In genomic region chr14:40957607-40958006, GRCm38 (mm10) we compare ENCODE assay signal across 8 mouse cellular contexts. TPM values are rescaled to one million over a fixed set of nuclear protein-coding genes. Genes with fewer than 3 reads are reported as not detected.
DNase-seq lines count a peak whose midpoint lies in the region; ATAC-seq and TF ChIP-seq lines count a peak whose summit lies in the region.

No protein-coding gene starts in this region.

- H3K4me2 ChIP-seq in kidney, postnatal 0 days (ENCODE audit: low read length) = no peak overlapping the region
- H3K4me2 ChIP-seq in midbrain, postnatal 0 days (ENCODE audit: low read depth, low read length, poor library complexity, severe bottlenecking) = no peak overlapping the region

- WGBS in kidney, postnatal 0 days = 57% methylated on average over 3 of the region's 3 CpGs
- 43% methylated on average over 3 of the region's 3 CpGs for WGBS in midbrain, postnatal 0 days

- H3K9me3 ChIP-seq in kidney, postnatal 0 days (replicated peaks; ENCODE audit: low read length) = no peaks in the 10 kb centered on the region
- H3K9me3 ChIP-seq in midbrain, postnatal 0 days (ENCODE audit: low read length) = no peaks in the 10 kb centered on the region

- TF ChIP-seq CTCF in kidney, postnatal 0 days (IDR thresholded peaks at IDR 0.05; ENCODE audit: low read depth) = peak; percentile 15; the same call in 1 of the 2 replicates
- TF ChIP-seq CTCF in midbrain, postnatal 0 days (IDR thresholded peaks at IDR 0.05) = peak; percentile 7; the same call in 1 of the 2 replicates

- peak overlapping the region; percentile 86 for H3K27ac ChIP-seq in kidney, postnatal 0 days
- H3K27ac ChIP-seq in brown adipose tissue, adult 24 weeks (replicated peaks; ENCODE audit: low read depth, low read length) = peak overlapping the region; percentile 92
- no peak overlapping the region for H3K27ac ChIP-seq in midbrain, postnatal 0 days (ENCODE audit: low read depth, low read length)

- no peak for ATAC-seq in kidney, postnatal 0 days (replicated peaks; ENCODE audit: low FRiP score, low read depth)
- ATAC-seq in midbrain, postnatal 0 days (ENCODE audit: low FRiP score) = no peak
- ATAC-seq in activated CD4-positive, CD25-positive, alpha-beta regulatory T cell, adult 4 months = no peak

- peaks cover 76% of the 10 kb centered on the region for H3K4me1 ChIP-seq in kidney, postnatal 0 days (replicated peaks; ENCODE audit: insufficient read depth, low read length)
- peaks cover 62% of the 10 kb centered on the region for H3K4me1 ChIP-seq in brown adipose tissue, adult 24 weeks (ENCODE audit: control insufficient read depth, insufficient read depth, insufficient read length, low read length)
- H3K4me1 ChIP-seq in midbrain, postnatal 0 days (ENCODE audit: insufficient read depth, low read length) = peaks cover 33% of the 10 kb centered on the region; the same call in 1 of the 2 replicates

- H3K27me3 ChIP-seq in kidney, postnatal 0 days (ENCODE audit: insufficient read depth, low read length) = no peaks in the 10 kb centered on the region
- H3K27me3 ChIP-seq in midbrain, postnatal 0 days (ENCODE audit: insufficient read depth, low read length) = no peaks in the 10 kb centered on the region

- no peak for DNase-seq in kidney, postnatal 0 days (ENCODE audit: low spot score)
- no peak for DNase-seq in kidney, adult 11 months
- peak; percentile 28 for DNase-seq in forelimb bud, embryonic 11.5 days (ENCODE audit: low read depth, low spot score)
- peak; percentile 56 for DNase-seq in midbrain, postnatal 0 days (ENCODE audit: low spot score)
- DNase-seq in frontal cortex, postnatal 10 days (ENCODE audit: low spot score in 2 of 2) = no peak
- DNase-seq in spleen, postnatal 10 days (ENCODE audit: low spot score in 2 of 2) = no peak

- H3K4me3 ChIP-seq in kidney, postnatal 0 days (replicated peaks; ENCODE audit: low read depth, low read length) = no peak overlapping the region
- H3K4me3 ChIP-seq in brown adipose tissue, adult 24 weeks (ENCODE audit: insufficient read depth, low read depth, low read length) = no peak overlapping the region
- no peak overlapping the region for H3K4me3 ChIP-seq in midbrain, postnatal 0 days (ENCODE audit: low read depth, low read length)

- no peak overlapping the region for H3K9ac ChIP-seq in kidney, postnatal 0 days (ENCODE audit: low read depth, low read length)
- H3K9ac ChIP-seq in midbrain, postnatal 0 days (replicated peaks; ENCODE audit: low read length, poor library complexity, severe bottlenecking) = no peak overlapping the region

- no peaks in the 10 kb centered on the region for H3K36me3 ChIP-seq in kidney, postnatal 0 days (ENCODE audit: insufficient read depth, low read length)
- H3K36me3 ChIP-seq in midbrain, postnatal 0 days (ENCODE audit: insufficient read depth, low read length) = no peaks in the 10 kb centered on the region

RNA-seq across cellular contexts. Expression of gene Tspan14, which starts 9.0 kb away (rescaled TPM):
- polyA plus RNA-seq in kidney, postnatal 0 days (2015; fragmentation: Nextera tagmentation; extraction: Ambion mirVana) = 93.4 and 102 TPM in 2 replicates
- 27.1 and 43.2 TPM in 2 replicates for polyA plus RNA-seq in brown adipose tissue, adult 24 weeks (2012; ENCODE audit: insufficient read depth, insufficient read length, missing spikeins)
- 31.2 and 31.8 TPM in 2 replicates for total RNA-seq in midbrain, postnatal 0 days (2014; rRNA removed)
- 28.3 and 31.3 TPM in 2 replicates for polyA plus RNA-seq in midbrain, postnatal 0 days (2015; fragmentation: Nextera tagmentation; extraction: Ambion mirVana)
- 10 to 100 TPM; 56.8 to 58.3 TPM for polyA plus RNA-seq in activated CD4-positive, CD25-positive, alpha-beta regulatory T cell, adult 4 months (2017; shearing (Covaris generic))

RNA-seq across cellular contexts. Expression of gene Fam213a, which starts 56.0 kb away (rescaled TPM):
- polyA plus RNA-seq in kidney, postnatal 0 days (2015; fragmentation: Nextera tagmentation; extraction: Ambion mirVana) = 80.5 and 94.7 TPM in 2 replicates
- 532 and 638 TPM in 2 replicates for polyA plus RNA-seq in brown adipose tissue, adult 24 weeks (2012; ENCODE audit: insufficient read depth, insufficient read length, missing spikeins)
- total RNA-seq in midbrain, postnatal 0 days (2014; rRNA removed) = 50.0 and 66.3 TPM in 2 replicates
- polyA plus RNA-seq in midbrain, postnatal 0 days (2015; fragmentation: Nextera tagmentation; extraction: Ambion mirVana) = 110 and 124 TPM in 2 replicates
- 1 to 10 TPM; 8.5 to 9.2 TPM for polyA plus RNA-seq in activated CD4-positive, CD25-positive, alpha-beta regulatory T cell, adult 4 months (2017; shearing (Covaris generic))

Comparison
In these comparisons a context has a peak if more than half of its experiments do, and no peak if none do; other contexts are left out.
1. DNase-seq: peak in forelimb bud, embryonic 11.5 days (single experiment) and midbrain, postnatal 0 days (single experiment); none in kidney, postnatal 0 days (single experiment), kidney, adult 11 months (single experiment), frontal cortex, postnatal 10 days (0 of 2) and spleen, postnatal 10 days (0 of 2).